Mouse (Mus musculus): Measurements from ENCODE around the gene Tasp1. TPM values are rescaled to one million over a fixed set of nuclear protein-coding genes. Genes with fewer than 3 reads are reported as not detected.

Gene Tasp1
- polyA plus RNA-seq, 1 experiment from 2014 or later: 18.2 TPM

Other genes with a start within 250 kb of the Tasp1 start
- not detected in 2 replicates for gene Gm17374, start 85.2 kb upstream of the Tasp1 start, polyA plus RNA-seq (2016; fragmentation: Nextera tagmentation; extraction: Ambion mirVana)
- 19.4 and 23.5 TPM in 2 replicates for gene Esf1, start 103.8 kb upstream of the Tasp1 start, polyA plus RNA-seq (2016; fragmentation: Nextera tagmentation; extraction: Ambion mirVana)
- gene Ndufaf5, start 103.8 kb upstream of the Tasp1 start, polyA plus RNA-seq (2016; fragmentation: Nextera tagmentation; extraction: Ambion mirVana): 31.3 and 36.5 TPM in 2 replicates